Comparison of ENCODE assay signal across 18 mouse cellular contexts in the genomic region with DNA sequence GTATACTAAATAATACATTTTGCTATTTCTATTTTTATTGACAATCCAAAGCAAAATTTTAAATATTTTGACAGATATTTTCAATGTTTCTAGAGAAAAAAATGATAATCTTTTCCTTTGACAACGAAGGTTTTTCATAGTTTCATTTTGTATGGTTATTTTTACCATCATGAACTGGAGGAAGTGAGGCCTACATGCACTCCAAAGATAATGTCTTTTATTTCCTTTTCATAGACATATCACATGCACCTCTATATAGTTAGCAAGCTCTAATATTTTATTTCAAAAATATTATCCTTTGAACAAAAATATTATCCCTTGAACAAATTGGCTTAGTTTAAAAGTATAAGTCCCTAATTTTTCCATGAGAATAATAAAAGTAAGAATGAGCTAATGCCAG. TPM values are rescaled to one million over a fixed set of nuclear protein-coding genes. Genes with fewer than 3 reads are reported as not detected.
"Had no signal": no experiment of that assay in that cellular context is flagged by ENCODE, and none has a peak within 500 bp of the region (broad histone marks: within the 10 kb centered on the region; RNA-seq: fewer than 3 reads in every experiment).

No protein-coding gene starts in this region.

- H3K36me3 ChIP-seq: lung, embryonic 15.5 days; midbrain, embryonic 13.5 days; midbrain, embryonic 15.5 days; neural tube, embryonic 12.5 days had no signal

- H3K27ac ChIP-seq: lung, embryonic 15.5 days; midbrain, embryonic 13.5 days; midbrain, embryonic 15.5 days; neural tube, embryonic 12.5 days had no signal

- H3K27me3 ChIP-seq: lung, embryonic 15.5 days; megakaryocyte, embryonic 14.5 days; midbrain, embryonic 13.5 days; midbrain, embryonic 15.5 days; neural tube, embryonic 12.5 days had no signal

- H3K4me2 ChIP-seq: lung, embryonic 15.5 days; midbrain, embryonic 11.5 days; midbrain, embryonic 13.5 days; midbrain, embryonic 15.5 days; neural tube, embryonic 12.5 days had no signal

- H3K9ac ChIP-seq: liver, postnatal 0 days; lung, embryonic 15.5 days; midbrain, embryonic 13.5 days; midbrain, embryonic 15.5 days; neural tube, embryonic 12.5 days had no signal

- H3K9me3 ChIP-seq: lung, embryonic 15.5 days; megakaryocyte, embryonic 14.5 days; midbrain, embryonic 13.5 days; midbrain, embryonic 15.5 days; neural tube, embryonic 12.5 days had no signal

- DNase-seq: liver, postnatal 0 days; lung, adult 2 months; lung, postnatal 4 days; right cerebral cortex, postnatal 14 days; right cerebral cortex, postnatal 4 days; spleen, adult 18-20 months; thymus, adult 18-20 months; thymus, postnatal 14 days; thymus, postnatal 36 days had no signal

- H3K4me3 ChIP-seq: lung, embryonic 15.5 days; megakaryocyte, embryonic 14.5 days; midbrain, embryonic 13.5 days; midbrain, embryonic 15.5 days; neural tube, embryonic 12.5 days had no signal

- ATAC-seq: liver, postnatal 0 days; lung, postnatal 0 days; midbrain, embryonic 13.5 days; midbrain, embryonic 15.5 days had no signal

- H3K4me1 ChIP-seq: lung, embryonic 15.5 days; midbrain, embryonic 13.5 days; midbrain, embryonic 15.5 days; neural tube, embryonic 12.5 days had no signal

RNA-seq across cellular contexts. Expression of a gene that starts 17.5 kb away (rescaled TPM):
- total RNA-seq: monocyte, adult 5-6 weeks; neutrophil, adult 5-6 weeks had no signal
- polyA plus RNA-seq: lung, adult 2 months; lung, embryonic 15.5 days had no signal
